Mouse (Mus musculus) embryo, embryonic 11.5 days (tissue): ENCODE data around the gene Trpc7.
A peak's percentile ranks its signal among the peaks of the same experiment; 100 is the strongest.

Experiments used
- DNase-seq: peaks from one replicate; pipeline ENCODE4 v3.0.0-alpha.2; 2012; ENCODE audit warnings: low read depth, low spot score

Trpc7 gene

DNA sequence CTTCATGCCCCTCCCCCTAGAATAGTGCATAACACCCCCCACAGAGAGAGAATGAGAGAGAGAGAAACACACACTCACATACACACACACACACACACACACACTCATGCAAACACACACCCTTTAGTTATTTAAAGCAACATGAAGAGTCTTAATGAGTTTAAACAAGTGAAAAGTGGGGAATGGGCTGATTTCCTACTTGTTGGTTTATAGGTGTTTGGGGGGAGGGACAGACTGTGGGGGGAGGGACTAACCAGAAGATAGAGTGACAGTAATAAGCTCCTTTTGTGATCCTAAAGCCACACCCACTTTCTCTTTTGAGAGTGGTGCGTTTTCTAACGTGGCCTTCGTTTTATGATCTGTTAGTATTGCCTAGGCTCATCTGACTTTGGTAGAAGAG is at the start of gene Trpc7:
Trpc7 (minus strand) TSS at position 101 of the 400 bp plus-strand sequence.
- no peak for DNase-seq

DNA sequence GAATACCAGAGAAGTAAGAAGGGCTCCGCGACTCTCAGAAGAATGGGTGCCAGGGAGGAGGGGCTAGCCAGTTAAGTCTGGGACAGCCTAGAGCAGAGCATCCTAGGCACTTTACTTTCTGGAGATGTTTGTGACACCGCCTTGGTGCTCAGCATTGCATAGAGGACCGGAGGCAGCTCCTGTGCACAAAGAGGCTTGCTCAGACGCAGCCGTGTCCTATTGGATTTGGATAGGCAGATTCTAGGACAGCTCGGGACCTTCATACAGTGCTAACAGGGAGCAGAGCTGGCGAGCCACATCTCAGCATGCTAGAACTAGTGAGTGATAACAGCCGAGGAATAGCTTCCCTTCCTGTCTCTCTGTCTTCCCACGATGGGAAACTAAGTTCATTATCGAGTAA is 43.5 kb upstream of the Trpc7 start:
- no peak for DNase-seq

DNA sequence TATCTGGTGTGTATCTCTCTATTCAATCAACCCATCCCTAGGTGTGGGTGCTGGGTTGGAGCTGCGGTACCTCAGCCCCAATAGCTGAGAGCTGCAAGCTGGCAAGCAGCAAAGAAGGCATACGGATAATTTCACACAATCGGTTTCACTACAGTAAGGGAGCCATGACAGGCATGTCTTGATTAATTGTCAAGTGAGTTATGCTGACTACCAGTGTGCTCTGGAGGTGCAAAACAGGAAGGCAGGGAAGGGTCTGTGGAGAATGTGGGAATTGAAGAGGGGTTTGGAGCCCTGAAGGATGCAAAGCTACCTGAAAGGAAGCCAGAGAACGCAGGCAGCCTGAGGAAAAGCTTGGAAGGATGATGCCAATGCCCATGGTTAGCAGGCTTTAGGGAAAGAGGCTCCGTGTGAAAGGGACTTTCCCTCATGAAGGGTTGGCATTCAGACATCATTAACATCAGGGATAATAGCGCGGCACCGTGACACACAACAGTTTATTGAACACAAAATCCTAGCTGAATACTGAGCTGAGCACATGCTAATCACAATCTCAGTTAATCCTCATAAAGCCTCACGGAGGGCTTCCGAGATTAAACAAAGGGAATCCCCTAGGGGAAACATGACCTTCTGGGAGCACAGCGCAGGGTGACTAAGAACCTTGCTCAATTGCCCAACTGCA is 38.2 kb upstream of the Trpc7 start:
- DNase-seq: no peak

DNA sequence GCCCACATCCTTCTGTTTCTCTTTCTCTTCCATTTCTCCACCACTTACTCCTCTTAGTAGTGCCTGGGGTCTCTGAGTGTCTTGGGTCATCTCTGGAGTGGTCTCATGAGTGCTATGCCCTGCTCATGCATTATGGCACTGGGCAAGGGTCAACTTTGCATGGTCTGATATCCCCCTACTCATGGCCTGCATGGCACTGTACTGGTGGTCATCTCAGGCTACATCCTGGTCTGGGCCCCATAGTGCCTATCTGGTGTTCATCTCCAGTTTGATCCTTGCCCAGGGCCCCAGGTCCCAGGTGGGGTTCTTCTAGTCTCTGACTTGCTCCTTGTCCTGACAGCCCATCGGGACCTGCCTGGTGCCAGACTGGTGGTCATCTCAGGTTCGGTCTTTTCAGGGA is 34.6 kb upstream of the Trpc7 start:
- no peak for DNase-seq

DNA sequence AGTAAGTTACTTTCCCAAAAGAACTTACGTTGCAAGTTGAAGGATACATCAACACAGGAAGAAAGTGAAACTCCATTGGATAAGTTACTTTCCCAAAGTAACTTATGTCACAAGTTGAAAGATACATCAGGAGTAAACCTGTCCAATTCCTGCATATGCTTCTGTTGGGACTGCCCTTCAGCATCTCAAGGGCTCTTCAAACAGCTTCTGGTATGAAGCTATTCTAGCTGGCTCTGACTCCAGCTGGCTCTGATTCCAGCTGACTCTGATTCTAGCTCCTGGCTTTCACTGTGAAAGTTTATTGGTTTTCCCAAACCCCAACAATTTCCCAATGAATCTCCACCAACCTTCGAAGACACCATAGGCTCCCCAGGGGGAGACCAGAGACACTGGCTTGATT is 27.2 kb upstream of the Trpc7 start:
- no peak for DNase-seq

DNA sequence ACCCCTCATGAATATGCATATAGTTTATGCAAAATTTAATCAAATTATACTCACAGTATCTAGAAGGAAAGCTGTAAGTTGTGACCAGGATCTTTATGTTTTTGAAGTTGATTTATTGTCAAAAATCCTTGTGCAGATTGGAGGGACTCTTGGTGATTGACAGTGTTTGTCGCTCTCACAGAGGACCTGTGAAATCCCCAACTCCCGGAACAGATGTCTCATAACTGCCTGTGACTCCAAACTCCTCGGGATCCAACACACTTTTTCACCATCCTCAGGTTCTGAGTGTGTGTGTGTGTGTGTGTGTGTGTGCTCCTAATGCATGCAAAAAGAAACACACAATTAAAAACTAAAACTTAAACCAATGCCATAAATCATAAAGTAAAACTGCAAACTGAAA is 25.5 kb upstream of the Trpc7 start:
- no peak for DNase-seq

DNA sequence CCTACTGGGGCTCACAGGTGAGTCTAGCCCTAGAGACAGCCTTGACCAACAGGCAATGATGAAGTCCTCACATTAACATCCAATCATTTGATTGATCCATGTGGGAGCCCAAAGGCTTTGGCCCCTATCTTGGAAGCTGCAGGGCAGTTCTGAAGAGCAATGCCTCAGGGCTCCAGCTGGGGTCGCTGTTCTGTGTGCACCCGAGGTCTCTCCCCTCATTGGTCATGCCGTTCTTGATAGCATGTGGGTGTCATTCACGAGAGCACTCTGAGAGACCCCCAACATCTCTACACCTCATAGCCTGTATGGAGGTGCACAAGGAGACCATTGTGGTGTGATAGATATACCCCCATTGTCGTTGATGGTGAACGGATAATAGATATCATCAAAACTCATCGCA is 18.9 kb upstream of the Trpc7 start:
- no peak for DNase-seq

DNA sequence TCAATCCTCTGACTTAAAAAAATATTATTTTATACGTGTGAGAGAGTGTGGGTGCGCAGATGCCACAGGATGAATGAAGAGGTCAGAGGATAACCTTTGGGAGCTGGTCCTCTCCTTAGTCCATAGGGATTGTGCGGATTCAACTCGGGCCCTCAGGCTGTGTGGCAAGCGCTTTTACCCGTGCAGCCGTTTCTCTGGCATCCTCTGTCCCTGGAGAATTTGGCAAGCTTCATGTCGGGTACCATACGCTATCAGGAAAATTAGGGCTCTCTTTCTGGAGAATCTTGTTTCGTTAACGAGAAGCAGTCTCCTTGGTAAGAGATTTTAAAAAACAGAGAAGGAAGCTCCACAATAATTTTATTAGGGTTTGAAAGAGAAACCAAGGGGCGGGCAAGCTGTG is 15.3 kb upstream of the Trpc7 start:
- DNase-seq: no peak

DNA sequence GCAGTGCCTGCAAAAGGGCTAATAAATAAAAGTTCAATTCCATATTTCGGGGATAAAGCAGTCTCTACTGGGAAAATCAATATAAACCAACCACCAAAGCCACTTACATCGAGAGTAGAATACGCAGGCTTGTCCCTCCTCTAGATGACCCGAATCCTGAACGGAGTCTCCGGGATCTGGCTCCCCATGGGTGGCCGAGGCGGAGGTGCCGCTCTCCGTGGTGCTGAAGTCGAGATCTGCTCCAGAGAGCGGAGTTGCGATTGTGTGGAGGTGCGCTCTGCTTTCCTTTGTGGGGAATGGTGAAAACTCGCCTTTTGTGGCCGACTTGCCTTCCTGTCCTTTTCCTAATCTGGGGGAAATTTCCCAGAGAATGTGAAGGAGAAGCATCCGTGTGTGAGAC is 407 bp downstream of the Trpc7 start:
- peak; percentile 60 for DNase-seq

DNA sequence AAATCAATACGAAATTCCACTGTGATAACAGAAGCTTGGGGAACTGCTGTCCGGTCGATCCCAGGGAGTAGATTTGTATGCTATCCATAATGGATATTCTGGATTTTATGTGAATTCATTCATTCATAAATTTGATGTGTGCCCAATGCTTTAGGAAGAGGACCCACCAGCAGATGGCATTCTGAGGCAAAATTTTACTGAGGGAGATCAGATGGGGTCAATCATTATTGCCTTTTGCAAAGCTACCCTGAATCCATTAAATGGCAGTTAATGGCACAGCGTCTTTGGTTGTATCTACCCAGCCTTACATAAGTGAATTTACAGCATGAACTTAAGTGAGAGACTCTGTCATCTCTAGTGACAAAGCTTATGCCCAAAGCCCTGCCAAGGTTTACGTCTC is 1.2 kb downstream of the Trpc7 start:
- no peak for DNase-seq

DNA sequence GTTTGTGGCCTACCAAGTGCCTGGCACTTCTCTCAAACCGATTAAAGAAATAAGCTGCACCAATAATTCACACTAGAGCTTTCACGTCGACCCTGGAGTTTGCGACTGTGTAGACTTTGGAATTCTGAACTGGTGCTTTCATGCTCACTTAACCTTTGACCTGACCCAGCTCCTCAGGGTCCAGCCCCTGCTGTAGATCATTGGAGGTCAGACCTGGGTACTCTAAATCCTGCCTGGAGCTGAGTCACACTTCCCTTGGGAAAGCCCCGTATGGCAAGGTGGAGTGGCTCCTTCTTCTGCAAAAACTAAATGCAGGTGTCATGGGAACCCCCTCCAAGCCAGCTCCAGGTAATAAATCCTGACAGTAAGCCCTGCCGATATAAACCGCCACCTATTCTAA is 5.9 kb downstream of the Trpc7 start:
- DNase-seq: no peak

DNA sequence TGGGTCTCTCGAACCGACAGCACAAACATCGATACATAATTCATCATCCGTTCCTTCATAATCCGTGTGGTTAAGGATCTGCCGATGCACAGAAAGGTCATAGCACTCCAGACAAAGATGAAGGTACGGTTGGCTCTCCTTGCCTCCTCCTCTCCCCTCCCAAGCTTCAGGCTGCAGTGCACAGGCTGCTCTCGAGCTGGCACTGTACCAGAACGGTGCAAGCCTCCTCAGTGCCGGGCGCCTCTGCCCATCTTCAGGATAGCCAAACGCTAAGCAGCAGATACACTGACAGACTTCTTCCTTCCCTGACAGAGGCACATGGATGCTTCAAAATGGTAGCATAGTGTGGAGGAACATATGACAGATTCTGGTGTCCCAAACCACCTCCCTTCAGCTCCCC is 12.9 kb downstream of the Trpc7 start:
- DNase-seq: no peak

DNA sequence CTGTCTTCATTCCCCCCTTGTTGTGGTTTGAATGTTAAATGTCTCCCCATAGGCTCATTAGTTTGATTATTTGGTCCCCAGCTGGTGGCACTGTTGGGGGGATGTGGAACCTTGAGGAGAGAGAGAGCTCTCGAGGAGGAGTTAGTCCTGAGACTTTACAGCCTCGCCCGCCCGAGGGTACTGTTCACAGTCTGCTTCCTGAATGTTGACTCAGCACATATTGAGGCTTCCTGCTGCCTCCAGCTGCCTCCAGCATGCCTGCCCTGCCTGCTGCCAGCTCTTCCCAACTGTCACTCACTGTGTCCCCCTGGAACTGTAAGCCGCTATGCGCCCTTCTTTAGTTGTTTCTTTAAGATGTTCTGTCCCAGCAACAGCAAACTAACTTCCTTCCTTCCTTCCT is 31.2 kb downstream of the Trpc7 start:
- DNase-seq: no peak

DNA sequence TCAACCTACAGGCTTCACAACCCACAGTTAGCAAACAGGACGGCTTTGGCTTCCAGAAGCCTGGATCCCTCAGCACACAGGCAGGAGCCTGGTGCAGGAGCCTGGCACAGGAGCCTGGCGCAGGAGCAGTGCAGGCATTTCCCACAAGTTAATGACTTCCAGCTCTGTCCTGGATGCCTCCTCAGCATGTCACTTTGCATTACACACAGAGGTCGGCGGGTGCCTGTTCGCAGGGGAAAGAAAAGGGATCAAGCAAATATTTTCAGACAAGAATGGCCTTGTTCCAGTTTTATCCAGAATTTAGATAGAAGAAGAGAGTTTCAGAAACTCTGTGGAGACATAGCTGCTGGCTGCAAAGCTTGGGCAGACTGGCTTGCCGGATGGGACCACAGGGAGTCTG is 33.8 kb downstream of the Trpc7 start:
- DNase-seq: no peak

DNA sequence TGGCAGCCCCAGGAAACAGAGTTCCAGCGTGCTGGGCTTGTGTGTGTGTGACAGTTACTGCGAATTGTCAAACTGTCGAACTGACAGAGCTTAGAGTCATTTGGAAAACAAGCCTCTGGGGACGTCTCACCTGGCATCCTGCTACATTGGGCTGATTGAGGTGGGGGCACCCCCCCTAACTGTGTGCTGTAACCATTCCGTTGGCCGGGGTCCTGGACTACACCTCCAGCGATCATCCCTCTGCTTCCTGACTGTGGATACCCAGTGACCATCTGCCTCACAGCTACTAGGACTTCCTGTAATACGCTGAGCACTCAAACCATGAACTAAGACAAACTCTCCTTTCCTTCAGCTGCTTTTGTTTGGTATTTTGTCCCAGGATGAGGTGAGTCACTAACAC is 41.3 kb downstream of the Trpc7 start:
- no peak for DNase-seq

DNA sequence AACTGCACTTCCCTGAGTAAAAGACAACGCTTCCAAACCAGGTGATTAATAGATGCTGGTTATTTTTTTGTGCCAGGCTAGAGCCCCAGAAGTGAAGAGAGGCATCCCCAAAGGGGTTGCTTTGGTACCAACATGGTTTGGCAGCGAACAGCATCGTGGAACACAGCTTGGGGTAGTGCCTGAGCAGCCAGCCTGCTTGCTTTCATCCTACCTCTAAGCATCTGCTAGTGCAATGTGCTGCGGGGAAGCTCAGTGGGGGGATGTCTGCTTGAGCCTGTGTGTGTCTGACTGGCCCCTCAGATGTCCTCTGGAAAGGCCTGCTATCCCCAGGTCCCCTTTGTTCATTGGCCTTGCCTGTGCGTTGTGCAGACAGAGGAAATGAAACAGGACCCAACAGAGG is 42.4 kb downstream of the Trpc7 start:
- DNase-seq: no peak

DNA sequence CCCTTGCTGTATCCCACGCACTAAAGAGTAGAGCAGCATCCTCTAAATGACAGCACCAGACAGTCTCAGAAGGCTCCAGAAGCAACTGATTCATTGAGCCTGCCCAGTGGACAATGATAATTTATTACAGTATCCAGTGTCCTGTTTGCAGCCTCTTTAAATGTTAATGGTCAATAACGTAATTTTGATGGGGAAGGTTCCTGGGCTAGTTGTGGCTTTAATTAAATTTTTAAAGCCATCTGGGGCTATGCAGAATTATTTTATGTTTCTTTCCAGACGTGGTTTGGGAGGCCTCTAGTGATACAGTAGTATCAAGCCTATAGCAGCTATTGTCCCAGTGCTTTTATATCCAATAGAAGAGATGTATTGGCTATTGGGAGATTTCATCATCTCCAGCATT is 49.9 kb downstream of the Trpc7 start:
- DNase-seq: no peak

DNA sequence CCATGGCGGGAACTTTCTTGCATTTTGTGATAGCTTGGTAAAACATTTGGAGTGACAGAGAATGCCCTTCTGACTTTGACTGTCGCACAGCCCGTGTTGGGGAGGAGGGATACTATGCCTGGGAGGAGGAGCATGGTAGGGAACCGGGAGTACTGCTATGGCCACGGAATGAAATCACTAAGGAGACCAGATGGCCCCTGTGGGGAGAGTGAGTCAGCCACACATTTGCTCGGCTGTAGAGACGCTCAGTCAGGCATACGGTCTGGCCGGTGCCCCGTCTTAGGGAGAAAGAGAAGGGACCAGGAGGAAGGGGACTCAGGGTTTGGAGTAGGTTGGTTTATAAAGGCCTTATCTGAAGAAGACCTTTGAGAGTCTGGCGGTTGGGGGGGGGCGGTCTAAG is 80.3 kb downstream of the Trpc7 start:
- no peak for DNase-seq

DNA sequence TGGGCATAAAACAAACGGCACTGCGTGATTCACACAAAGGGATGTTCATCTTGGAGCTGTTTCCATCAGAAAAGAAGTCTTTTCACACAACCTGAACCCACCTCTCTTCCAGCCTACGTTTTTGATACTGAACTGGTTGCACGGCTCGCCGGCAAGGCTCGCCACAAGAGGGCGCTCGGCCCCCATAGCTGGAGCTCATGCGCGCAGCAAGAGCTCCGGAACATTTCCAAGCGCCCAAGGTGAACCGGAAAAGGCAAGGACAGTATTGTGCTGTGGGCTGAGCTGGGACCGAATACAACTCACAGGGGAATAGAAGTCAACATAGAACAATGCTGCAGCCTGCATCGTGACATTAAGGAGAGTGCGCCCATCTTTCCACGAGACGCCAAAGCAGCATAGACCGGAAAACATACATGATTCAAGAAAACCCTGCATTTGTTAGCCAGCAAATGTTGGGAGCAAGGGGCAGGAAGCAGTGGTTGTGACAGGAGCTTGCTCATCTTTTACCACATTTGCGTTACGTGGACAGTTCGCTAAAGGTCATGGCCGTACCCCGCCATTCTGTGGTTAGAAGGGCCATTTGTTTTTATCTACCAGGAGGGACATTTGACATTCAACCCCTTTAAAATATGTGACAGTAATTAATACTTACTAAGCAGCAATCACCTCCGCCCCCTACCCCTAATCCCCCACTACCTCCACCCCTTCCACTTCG is 88.9 kb downstream of the Trpc7 start:
- DNase-seq: peak; percentile 77

DNA sequence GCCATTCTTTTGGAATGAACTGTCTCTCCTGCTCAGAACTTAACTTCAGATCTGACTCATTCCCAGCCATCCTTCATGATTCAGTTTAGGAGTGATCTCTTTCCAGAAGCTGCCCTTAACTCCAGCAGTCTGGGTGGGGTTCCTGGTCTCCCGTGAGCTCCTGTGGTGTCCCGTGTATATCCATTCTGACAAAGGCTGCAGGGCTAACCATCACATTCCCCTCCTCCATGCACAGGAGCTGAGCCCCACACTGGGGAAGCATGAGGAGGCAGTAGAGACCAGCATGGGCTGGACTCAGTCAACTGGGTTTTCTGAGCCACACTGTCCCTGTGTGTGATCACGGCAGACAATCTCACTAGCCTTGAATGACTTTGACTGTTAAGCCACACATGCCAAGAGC is 90.7 kb downstream of the Trpc7 start:
- no peak for DNase-seq

DNA sequence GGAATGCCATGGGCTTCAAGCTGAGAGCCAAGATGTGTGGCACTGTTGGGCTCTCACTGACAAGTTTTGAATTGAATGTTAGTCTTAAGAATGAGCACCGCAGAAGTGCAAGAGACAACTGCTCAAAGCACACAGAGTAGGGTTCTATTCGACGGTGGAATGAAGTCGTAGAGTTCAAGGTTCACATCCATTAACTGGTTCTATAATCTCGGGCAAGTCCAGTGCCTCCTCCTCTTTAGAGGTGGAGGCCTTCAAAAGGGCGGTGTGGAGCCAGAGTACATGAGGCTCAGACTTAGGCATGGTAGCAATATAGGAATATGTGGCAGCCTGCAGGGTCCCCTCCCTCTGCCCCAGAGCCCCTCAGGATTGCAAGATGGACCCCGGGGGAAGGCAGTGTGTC is 98.3 kb downstream of the Trpc7 start:
- DNase-seq: no peak

DNA sequence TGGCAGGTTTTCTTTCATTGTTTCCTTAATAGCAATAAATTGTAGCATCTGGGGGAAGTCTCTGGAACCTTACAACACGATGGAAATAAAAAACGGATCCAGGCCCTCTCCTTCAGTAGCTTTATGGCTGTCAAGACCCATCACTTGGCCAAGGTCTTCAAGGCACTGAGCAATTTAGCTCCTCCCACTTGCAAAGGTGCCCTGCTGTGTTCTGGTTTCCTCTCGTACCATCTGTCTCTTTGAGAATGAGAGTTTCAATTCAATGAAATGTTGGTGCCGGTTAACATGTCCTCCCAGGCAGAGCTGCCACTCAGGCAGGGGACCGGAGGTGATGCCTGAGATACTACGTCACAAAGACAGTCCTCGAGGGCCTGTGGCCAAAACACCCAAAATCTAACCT is 100.3 kb downstream of the Trpc7 start:
- DNase-seq: no peak

DNA sequence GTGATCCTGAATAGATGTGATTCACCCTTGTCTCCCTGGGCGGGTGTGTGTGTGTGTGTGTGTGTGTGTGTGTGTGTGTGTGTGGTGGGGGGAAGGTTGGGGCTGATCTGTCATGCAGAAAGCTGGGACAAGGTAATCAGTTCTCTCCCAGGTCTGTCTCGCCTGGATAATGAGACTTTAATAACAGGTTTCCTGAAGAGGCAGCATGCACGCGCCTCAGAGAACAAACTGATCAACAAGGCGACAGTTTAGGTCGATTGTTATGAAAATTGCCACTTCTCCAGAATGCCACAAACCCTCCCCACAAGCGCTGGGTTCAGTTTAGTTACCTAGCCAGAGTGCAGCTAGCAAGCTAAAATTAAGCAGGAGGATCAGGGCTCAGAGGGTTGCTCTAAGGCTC is 101.4 kb downstream of the Trpc7 start:
- DNase-seq: no peak

DNA sequence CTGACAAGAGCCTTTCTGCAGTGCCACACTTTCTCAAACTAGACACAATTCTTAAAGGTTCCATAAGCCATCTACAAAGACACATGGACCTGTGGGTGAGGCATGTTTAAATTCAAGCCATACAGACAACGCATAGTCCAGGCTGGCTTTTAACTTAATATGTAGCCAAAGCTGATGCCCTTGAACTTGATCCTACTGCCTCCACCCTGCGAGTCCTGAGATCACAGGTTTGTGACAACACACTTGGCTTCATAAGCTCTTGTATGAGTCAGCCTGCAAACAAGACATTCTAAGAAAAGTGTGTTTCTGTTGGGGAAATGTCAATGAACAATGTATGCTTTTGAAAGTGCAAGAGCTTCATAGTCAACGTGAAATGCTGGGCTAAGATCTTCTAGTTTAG is 102.9 kb downstream of the Trpc7 start:
- no peak for DNase-seq
